Mouse (Mus musculus) brain, embryonic 14.5 days (tissue): ENCODE data around the gene Tmem255b.

ENCODE experiments used
- CTCF ChIP-seq: fragments of 200-500 bp; IDR thresholded peaks from 2 replicates; pipeline ENCODE4 v1.5.1; 2012; ENCODE audit warnings: inconsistent platforms, mild to moderate bottlenecking, moderate library complexity, borderline replicate concordance; ENCODE audit not compliant: insufficient read depth, insufficient read length; ENCODE audit errors: extremely low read depth
- POLR2A ChIP-seq: fragments of 200-500 bp; IDR thresholded peaks from 2 replicates; pipeline ENCODE4 v1.6.1; 2012; ENCODE audit warnings: mild to moderate bottlenecking, inconsistent platforms, borderline replicate concordance; ENCODE audit not compliant: poor library complexity, insufficient read depth, insufficient read length, severe bottlenecking; ENCODE audit errors: extremely low read depth

DNA sequence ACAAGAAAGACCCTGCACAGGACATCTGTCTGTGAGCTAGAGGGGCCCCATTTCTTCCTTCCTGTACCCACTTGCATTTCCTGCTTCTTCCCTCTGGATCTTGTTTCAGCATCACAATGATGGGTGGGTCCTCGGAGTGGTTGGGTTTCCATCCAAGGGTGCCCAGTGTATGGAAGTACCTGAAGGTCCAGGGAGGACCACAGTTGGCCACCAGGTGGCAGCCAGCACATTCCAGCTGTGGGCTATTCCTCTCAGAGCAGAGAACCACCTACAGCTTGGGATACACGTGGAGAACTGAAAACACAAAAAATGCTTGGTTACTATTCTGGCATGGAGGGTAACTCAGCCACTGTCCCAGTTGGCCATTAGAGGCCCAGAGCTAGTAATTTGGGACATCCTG is 20.3 kb downstream of the Tmem255b start:
- TF ChIP-seq CTCF (peak; percentile 79), POLR2A (no peak)
